11 mouse cellular contexts compared by ENCODE assay signal in the genomic region with DNA sequence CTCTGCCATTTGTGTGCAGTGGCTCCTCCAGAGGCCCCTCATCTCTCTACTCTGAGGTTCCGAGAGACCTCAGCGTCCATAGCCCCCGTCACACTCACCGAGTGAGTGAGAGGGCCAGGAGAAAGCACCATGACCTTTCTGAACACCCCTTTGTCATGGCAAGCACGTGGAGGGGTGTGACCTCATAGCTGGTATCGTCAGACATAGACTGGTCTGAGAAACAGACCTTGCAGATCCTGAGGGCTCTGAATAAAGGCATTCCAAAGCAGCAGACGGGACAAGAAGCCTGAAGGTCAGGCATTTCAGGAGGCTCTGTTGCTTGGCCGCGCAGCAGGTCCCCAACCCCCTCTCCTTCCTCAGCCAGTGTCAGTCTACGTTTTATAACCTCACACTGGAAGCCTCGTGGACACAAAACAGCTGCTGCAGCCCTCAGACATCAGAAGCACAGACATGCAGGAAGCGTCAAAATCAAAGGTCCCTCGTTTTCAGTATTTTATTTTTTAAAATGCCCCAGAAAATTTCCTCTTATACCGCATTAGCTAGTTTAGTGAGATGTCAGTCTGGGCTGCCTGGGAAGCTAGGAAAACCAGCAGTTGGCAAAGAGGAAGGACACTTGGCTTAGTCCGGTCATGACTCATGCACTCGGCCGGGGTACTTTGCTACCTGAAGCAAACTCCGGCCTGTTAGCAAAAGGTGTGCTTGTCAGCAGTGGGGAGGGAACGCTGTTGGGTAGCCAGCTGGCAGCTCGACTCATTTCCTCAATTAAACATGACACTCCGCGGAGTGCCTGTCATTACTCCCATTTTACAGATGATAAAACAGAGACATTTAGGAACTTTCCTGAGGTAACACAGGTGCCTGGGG. TPM values are rescaled to one million over a fixed set of nuclear protein-coding genes. Genes with fewer than 3 reads are reported as not detected.
DNase-seq lines count a peak whose midpoint lies in the region; ATAC-seq and TF ChIP-seq lines count a peak whose summit lies in the region.
"Had no signal": no experiment of that assay in that cellular context is flagged by ENCODE, and none has a peak within 500 bp of the region (broad histone marks: within the 10 kb centered on the region; RNA-seq: fewer than 3 reads in every experiment).

No protein-coding gene starts in this region.

- H3K4me3 ChIP-seq in heart, adult 2 months = no peak overlapping the region
- H3K4me3 ChIP-seq in kidney, adult 2 months (ENCODE audit: insufficient read depth, low read depth, low read length) = no peak overlapping the region
- H3K4me3 ChIP-seq in midbrain, embryonic 15.5 days = no peak overlapping the region
- H3K4me3 ChIP-seq in layer of hippocampus, adult 2 months = no peak overlapping the region
- H3K4me3 ChIP-seq: midbrain, embryonic 13.5 days had no signal

- peaks cover 48% of the 10 kb centered on the region for H3K4me1 ChIP-seq in heart, adult 2 months (ENCODE audit: control insufficient read depth, insufficient read depth, low read length)
- H3K4me1 ChIP-seq in kidney, adult 2 months (ENCODE audit: control insufficient read depth, insufficient read depth, low read length) = peaks cover 23% of the 10 kb centered on the region; the same call in 1 of the 2 replicates
- no peaks in the 10 kb centered on the region for H3K4me1 ChIP-seq in midbrain, embryonic 15.5 days
- H3K4me1 ChIP-seq: midbrain, embryonic 13.5 days had no signal

- no peaks in the 10 kb centered on the region for H3K9me3 ChIP-seq in midbrain, embryonic 15.5 days
- H3K9me3 ChIP-seq: midbrain, embryonic 13.5 days had no signal

- no peak for ATAC-seq in midbrain, embryonic 15.5 days (replicated peaks)
- ATAC-seq: midbrain, embryonic 13.5 days had no signal

- 0 out of 2 replicates have a peak overlapping the region, but pooled peaks have one; percentile 10 for H3K9ac ChIP-seq in heart, adult 2 months (ENCODE audit: low read depth, low read length)
- H3K9ac ChIP-seq in midbrain, embryonic 15.5 days = no peak overlapping the region
- H3K9ac ChIP-seq: midbrain, embryonic 13.5 days had no signal

- intact Hi-C loops in heart, adult 2 months (cut with DNase I) = no loop called here
- intact Hi-C loops in heart, postnatal 25 days (cut with DNase I) = no loop called here

- TF ChIP-seq POLR2A in heart, adult 2 months (IDR thresholded peaks at IDR 0.05; ENCODE audit: insufficient read depth, low read depth, low read length) = no peak
- no peak for TF ChIP-seq POLR2A in kidney, adult 2 months (IDR thresholded peaks at IDR 0.05; ENCODE audit: low read depth, low read length)

- no peaks in the 10 kb centered on the region for H3K79me2 ChIP-seq in heart, adult 2 months (replicated peaks; ENCODE audit: control insufficient read depth, insufficient read depth, low read length)

- 45% methylated on average over 22 of the region's 22 CpGs for WGBS in heart, adult 2 months
- WGBS in kidney, adult 2 months = 35% methylated on average over 22 of the region's 22 CpGs
- WGBS in midbrain, embryonic 15.5 days = 73% methylated on average over 22 of the region's 22 CpGs

- no peaks in the 10 kb centered on the region for H3K27me3 ChIP-seq in heart, adult 2 months (ENCODE audit: control insufficient read depth, insufficient read depth, low read length)
- H3K27me3 ChIP-seq in kidney, adult 2 months (replicated peaks; ENCODE audit: control insufficient read depth, insufficient read depth, low read length) = no peaks in the 10 kb centered on the region
- H3K27me3 ChIP-seq in midbrain, embryonic 15.5 days (replicated peaks) = no peaks in the 10 kb centered on the region

- no peak for TF ChIP-seq EP300 in heart, adult 2 months (IDR thresholded peaks at IDR 0.05; ENCODE audit: insufficient read depth, low read depth, low read length)

- H3K27ac ChIP-seq in heart, adult 2 months = peak overlapping the region; percentile 82
- H3K27ac ChIP-seq in kidney, adult 2 months (ENCODE audit: insufficient read depth, low read depth, low read length) = peak overlapping the region; percentile 36; the same call in 1 of the 2 replicates
- H3K27ac ChIP-seq in midbrain, embryonic 15.5 days = no peak overlapping the region
- no peak overlapping the region for H3K27ac ChIP-seq in layer of hippocampus, adult 2 months
- H3K27ac ChIP-seq: midbrain, embryonic 13.5 days had no signal

- H3K36me3 ChIP-seq in heart, adult 2 months (ENCODE audit: control insufficient read depth, insufficient read depth, low read length) = peaks cover 4% of the 10 kb centered on the region
- H3K36me3 ChIP-seq in kidney, adult 2 months (ENCODE audit: control insufficient read depth, insufficient read depth, low read length) = no peaks in the 10 kb centered on the region
- H3K36me3 ChIP-seq in midbrain, embryonic 15.5 days (replicated peaks) = no peaks in the 10 kb centered on the region
- H3K36me3 ChIP-seq: midbrain, embryonic 13.5 days had no signal

- DNase-seq in heart, adult 2 months = peak in 1 of 2 experiments; percentile 34
- no peak for DNase-seq in heart, postnatal 25 days (ENCODE audit: low spot score)
- peak; percentile 47 for DNase-seq in brain, adult 2 months (ENCODE audit: low read depth, low spot score)
- peak; percentile 54 for DNase-seq in kidney, adult 2 months
- peak; percentile 85 for DNase-seq in lung, postnatal 25 days (ENCODE audit: low spot score)
- no peak for DNase-seq in layer of hippocampus, adult 2 months (ENCODE audit: low spot score in 2 of 2)
- DNase-seq in spleen, postnatal 36 days (ENCODE audit: low spot score in 2 of 2) = no peak
- DNase-seq: left cerebral cortex, postnatal 4 days; right cerebral cortex, postnatal 14 days had no signal

- H3K4me2 ChIP-seq in midbrain, embryonic 15.5 days = no peak overlapping the region
- H3K4me2 ChIP-seq: midbrain, embryonic 13.5 days had no signal

- TF ChIP-seq CTCF in heart, adult 2 months (IDR thresholded peaks at IDR 0.05) = no peak
- TF ChIP-seq CTCF in kidney, adult 2 months (conservative IDR thresholded peaks at IDR 0.05; ENCODE audit: insufficient read depth, insufficient read length, low read depth, low read length) = no peak
- no peak for TF ChIP-seq CTCF in layer of hippocampus, adult 2 months (conservative IDR thresholded peaks at IDR 0.05)

RNA-seq across cellular contexts. Expression of gene Atp2a3, which starts 9.6 kb away (rescaled TPM):
- 10 to 100 TPM; 10.9 to 14.5 TPM for total RNA-seq in heart, adult 2 months (2021)
- polyA plus RNA-seq in heart, adult 2 months (2012; rRNA removed) = 15.9 and 17.3 TPM in 2 replicates
- total RNA-seq in heart, postnatal 25 days (2021) = 10 to 100 TPM; 11.5 to 12.2 TPM
- 24.3 and 28.7 TPM in 2 replicates for polyA plus RNA-seq in kidney, adult 2 months (2012; rRNA removed)
- 1.0 and 1.1 TPM in 2 replicates for polyA plus RNA-seq in midbrain, embryonic 15.5 days (2015; fragmentation: Nextera tagmentation; extraction: Ambion mirVana)
- total RNA-seq in layer of hippocampus, adult 2 months (2021) = 1 to 10 TPM; 5.4 to 6.2 TPM

RNA-seq across cellular contexts. Expression of gene P2rx1, which starts 47.5 kb away (rescaled TPM):
- under 1 TPM; 0.21 to 0.86 TPM for total RNA-seq in heart, adult 2 months (2021)
- polyA plus RNA-seq in heart, adult 2 months (2012; rRNA removed) = 0.76 and 0.91 TPM in 2 replicates
- total RNA-seq in heart, postnatal 25 days (2021) = under 1 TPM; 0.29 to 0.50 TPM
- 4.8 and 6.3 TPM in 2 replicates for polyA plus RNA-seq in kidney, adult 2 months (2012; rRNA removed)
- 0.33 and 0.45 TPM in 2 replicates for polyA plus RNA-seq in midbrain, embryonic 15.5 days (2015; fragmentation: Nextera tagmentation; extraction: Ambion mirVana)
- under 1 TPM; 0.15 to 0.44 TPM for total RNA-seq in layer of hippocampus, adult 2 months (2021)

Comparison
In these comparisons a context has a peak if more than half of its experiments do, and no peak if none do; other contexts are left out.
1. DNase-seq: peak in brain, adult 2 months (single experiment), kidney, adult 2 months (single experiment) and lung, postnatal 25 days (single experiment); none in heart, postnatal 25 days (single experiment), layer of hippocampus, adult 2 months (0 of 2) and spleen, postnatal 36 days (0 of 2).
2. H3K27ac ChIP-seq: peak in heart, adult 2 months (single experiment) and kidney, adult 2 months (single experiment); none in midbrain, embryonic 15.5 days (single experiment) and layer of hippocampus, adult 2 months (single experiment).